Mouse (Mus musculus) embryonic facial prominence, embryonic 14.5 days (tissue): ENCODE measurements at regions not wholly inside any gene's neighbourhood (a gene's known extent, or its start where the extent isn't known, plus 50 kb on each side); places are given as distances from the start of the nearest gene placed in this dataset.

Experiments
- ATAC-seq: fragments of 200-750 bp; cut with Nextera tagmentation; 2 replicates; pipeline ENCODE4 v1.8.0; 2017; ENCODE audit warnings: low read depth, moderate number of reproducible peaks, moderate TSS enrichment
- DNase-seq: peaks from one replicate; pipeline ENCODE4 v3.0.0-alpha.2; 2015; ENCODE audit warnings: low spot score
- H3K27ac ChIP-seq: fragments of 300-500 bp; sonication (generic); replicated peaks from 2 replicates; pipeline ENCODE4 v1.5.1; 2014; ENCODE audit warnings: low read depth, mild to moderate bottlenecking, low read length, moderate library complexity
- H3K27me3 ChIP-seq: fragments of 300-500 bp; sonication (generic); replicated peaks from 2 replicates; pipeline ENCODE4 v1.6.1; 2014; ENCODE audit warnings: low read length; ENCODE audit not compliant: control insufficient read depth, insufficient read depth
- H3K36me3 ChIP-seq: fragments of 300-500 bp; sonication (generic); 2 replicates; pipeline ENCODE4 v1.6.1; 2014; ENCODE audit warnings: low read length, mixed read lengths; ENCODE audit not compliant: control insufficient read depth, insufficient read depth
- H3K4me1 ChIP-seq: fragments of 300-500 bp; sonication (generic); 2 replicates; pipeline ENCODE4 v1.6.1; 2014; ENCODE audit warnings: antibody characterized with exemption, low read length; ENCODE audit not compliant: control insufficient read depth, insufficient read depth
- H3K4me2 ChIP-seq: fragments of 300-500 bp; sonication (generic); 2 replicates; pipeline ENCODE4 v1.6.1; 2014; ENCODE audit warnings: low read depth, mild to moderate bottlenecking, low read length, moderate library complexity, mixed read lengths
- H3K4me3 ChIP-seq: fragments of 300-500 bp; sonication (generic); 2 replicates; pipeline ENCODE4 v1.5.1; 2014; ENCODE audit warnings: low read depth, mild to moderate bottlenecking, low read length
- H3K9ac ChIP-seq: fragments of 300-500 bp; sonication (generic); 2 replicates; pipeline ENCODE4 v1.6.1; 2014; ENCODE audit warnings: low read depth, mild to moderate bottlenecking, low read length, moderate library complexity, mixed read lengths
- H3K9me3 ChIP-seq: fragments of 300-500 bp; sonication (generic); 2 replicates; pipeline ENCODE4 v1.6.1; 2016; ENCODE audit warnings: low read length; ENCODE audit not compliant: control insufficient read depth
- WGBS: fragments of 180-500 bp; shearing (Covaris S2); extraction: QIAGEN DNeasy Blood & Tissue Kit; methylation state at CpG from one replicate; pipeline ENCODE4 v1.1.7; 2014; 5-methylcytosine and 5-hydroxymethylcytosine counted together

- H3K4me2 ChIP-seq, result no peak overlapping the region
- no peak overlapping the region for H3K4me3 ChIP-seq
- 87% methylated on average over 4 of the region's 4 CpGs for WGBS
- H3K36me3 ChIP-seq, result no peaks in the 10 kb centered on the region
- H3K4me1 ChIP-seq, result 0 out of 2 replicates have a peak, but pooled peaks cover 4% of the 10 kb centered on the region
- DNase-seq (no peak), ATAC-seq (no peak)
- H3K27ac ChIP-seq, result no peak overlapping the region
- no peaks in the 10 kb centered on the region for H3K27me3 ChIP-seq
- no peak overlapping the region for H3K9ac ChIP-seq
- no peaks in the 10 kb centered on the region for H3K9me3 ChIP-seq
Measured at GRCm38 (mm10) chr16:87132082-87132481, 221.9 kb upstream of the N6amt1 start.

- H3K4me2 ChIP-seq, result no peak overlapping the region
- H3K9ac ChIP-seq, result no peak overlapping the region
- 44% methylated on average over 12 of the region's 12 CpGs for WGBS
- H3K9me3 ChIP-seq, result no peaks in the 10 kb centered on the region
- peak overlapping the region; percentile 41; the same call in 1 of the 2 replicates for H3K27ac ChIP-seq
- no peak overlapping the region for H3K4me3 ChIP-seq
- 0 out of 2 replicates have a peak, but pooled peaks cover 7% of the 10 kb centered on the region for H3K4me1 ChIP-seq
- ATAC-seq (no peak), DNase-seq (peak; percentile 56)
- no peaks in the 10 kb centered on the region for H3K27me3 ChIP-seq
- no peaks in the 10 kb centered on the region for H3K36me3 ChIP-seq
Measured at GRCm38 (mm10) chr16:87130733-87131640, 223.0 kb upstream of the N6amt1 start.

GRCm38 (mm10) chr16:87129021-87129420, 225.0 kb upstream of the N6amt1 start:
- 86% methylated on average over 3 of the region's 3 CpGs for WGBS
- ATAC-seq, result no peak
- H3K9ac ChIP-seq, result no peak overlapping the region

GRCm38 (mm10) chr16:87128230-87128629, 225.8 kb upstream of the N6amt1 start:
- no peaks in the 10 kb centered on the region for H3K27me3 ChIP-seq
- peak; percentile 52 for DNase-seq
- no peak overlapping the region for H3K4me3 ChIP-seq
- ATAC-seq, result no peak
- no peaks in the 10 kb centered on the region for H3K9me3 ChIP-seq
- no peaks in the 10 kb centered on the region for H3K36me3 ChIP-seq
- H3K4me1 ChIP-seq, result 0 out of 2 replicates have a peak, but pooled peaks cover 8% of the 10 kb centered on the region
- WGBS, result 71% methylated on average over 13 of the region's 13 CpGs
- peak overlapping the region; percentile 48; the same call in 1 of the 2 replicates for H3K27ac ChIP-seq
- 0 out of 2 replicates have a peak overlapping the region, but pooled peaks have one; percentile 3 for H3K4me2 ChIP-seq
- 0 out of 2 replicates have a peak overlapping the region, but pooled peaks have one; percentile 25 for H3K9ac ChIP-seq

More at GRCm38 (mm10) chr16:87129021-87129420, 225.0 kb upstream of the N6amt1 start:
- peak overlapping the region; percentile 48; the same call in 1 of the 2 replicates for H3K27ac ChIP-seq
- no peak overlapping the region for H3K4me2 ChIP-seq
- H3K9me3 ChIP-seq, result no peaks in the 10 kb centered on the region
- no peak for DNase-seq
- no peak overlapping the region for H3K4me3 ChIP-seq
- H3K27me3 ChIP-seq, result no peaks in the 10 kb centered on the region
- no peaks in the 10 kb centered on the region for H3K36me3 ChIP-seq
- H3K4me1 ChIP-seq, result 0 out of 2 replicates have a peak, but pooled peaks cover 8% of the 10 kb centered on the region

- WGBS, result 47% methylated on average over 7 of the region's 7 CpGs
- Histone ChIP-seq H3K9me3 (no peaks in the 10 kb centered on the region), H3K27me3 (no peaks in the 10 kb centered on the region), H3K9ac (no peak overlapping the region), H3K4me1 (0 out of 2 replicates have a peak, but pooled peaks cover 4% of the 10 kb centered on the region), H3K4me3 (no peak overlapping the region), H3K27ac (peak overlapping the region; percentile 52), H3K36me3 (no peaks in the 10 kb centered on the region), H3K4me2 (no peak overlapping the region)
- DNase-seq, result peak; percentile 82
- no peak for ATAC-seq
Measured at GRCm38 (mm10) chr16:87124519-87124918, 229.5 kb upstream of the N6amt1 start.

- Histone ChIP-seq H3K4me2 (no peak overlapping the region), H3K4me3 (no peak overlapping the region), H3K27me3 (no peaks in the 10 kb centered on the region), H3K36me3 (no peaks in the 10 kb centered on the region), H3K4me1 (no peaks in the 10 kb centered on the region), H3K27ac (no peak overlapping the region), H3K9ac (no peak overlapping the region), H3K9me3 (no peaks in the 10 kb centered on the region)
- ATAC-seq (no peak), DNase-seq (no peak)
- 76% methylated on average over 2 of the region's 2 CpGs for WGBS
Measured at GRCm38 (mm10) chr16:87103599-87103998, 250.4 kb upstream of the N6amt1 start.

GRCm38 (mm10) chr16:87102057-87102456, 251.9 kb upstream of the N6amt1 start:
- no peaks in the 10 kb centered on the region for H3K4me1 ChIP-seq
- H3K4me3 ChIP-seq, result no peak overlapping the region
- no peak overlapping the region for H3K9ac ChIP-seq
- no peak overlapping the region for H3K4me2 ChIP-seq
- no peak for ATAC-seq
- no peaks in the 10 kb centered on the region for H3K9me3 ChIP-seq
- no peaks in the 10 kb centered on the region for H3K36me3 ChIP-seq
- DNase-seq, result no peak
- H3K27ac ChIP-seq, result no peak overlapping the region
- H3K27me3 ChIP-seq, result no peaks in the 10 kb centered on the region

- H3K27me3 ChIP-seq, result no peaks in the 10 kb centered on the region
- H3K36me3 ChIP-seq, result no peaks in the 10 kb centered on the region
- no peaks in the 10 kb centered on the region for H3K4me1 ChIP-seq
- H3K9ac ChIP-seq, result no peak overlapping the region
- H3K27ac ChIP-seq, result no peak overlapping the region
- 80% methylated on average over 2 of the region's 2 CpGs for WGBS
- no peak for ATAC-seq
- H3K4me3 ChIP-seq, result no peak overlapping the region
- H3K9me3 ChIP-seq, result no peaks in the 10 kb centered on the region
- H3K4me2 ChIP-seq, result no peak overlapping the region
- no peak for DNase-seq
Measured at GRCm38 (mm10) chr16:87092011-87092410, 262.0 kb upstream of the N6amt1 start.
